Mouse (Mus musculus): Measurements from ENCODE around the gene A430078G23Rik.

A430078G23Rik gene

DNA sequence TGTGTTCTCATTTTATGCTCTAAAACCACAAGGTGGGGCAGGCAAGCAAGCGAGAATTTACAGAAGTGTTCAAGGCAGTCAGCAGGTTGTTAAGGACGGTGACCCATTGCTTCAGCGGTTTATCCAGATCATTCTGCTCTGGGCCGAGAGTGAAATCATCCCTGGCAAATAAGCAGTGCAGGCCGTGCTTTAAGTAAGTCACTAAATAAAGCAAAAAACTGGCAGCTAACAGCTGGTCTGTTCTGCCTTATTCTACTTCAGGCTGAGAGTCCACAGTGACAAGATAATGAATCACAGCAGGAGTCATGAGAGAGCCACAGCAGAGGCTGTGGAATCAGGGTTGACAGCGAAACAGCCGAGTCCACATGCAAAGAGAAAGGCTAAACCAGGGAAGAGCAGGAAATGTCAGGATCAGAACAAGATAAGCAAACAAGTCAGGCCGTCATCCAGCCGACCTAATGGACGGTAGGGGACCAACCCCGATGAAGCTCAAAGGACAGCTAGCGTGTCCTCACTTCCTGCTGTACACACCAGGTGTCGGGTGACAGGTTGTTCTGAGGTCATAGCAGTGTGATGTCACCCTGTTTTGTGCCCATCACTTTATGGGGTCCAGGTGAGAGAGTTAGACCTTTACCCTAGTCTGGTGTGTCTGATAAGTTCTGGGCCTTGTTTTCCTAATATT is 4.9 kb upstream of the A430078G23Rik start:
- DNase-seq (ENCODE audit: low read depth), result peak; percentile 57

DNA sequence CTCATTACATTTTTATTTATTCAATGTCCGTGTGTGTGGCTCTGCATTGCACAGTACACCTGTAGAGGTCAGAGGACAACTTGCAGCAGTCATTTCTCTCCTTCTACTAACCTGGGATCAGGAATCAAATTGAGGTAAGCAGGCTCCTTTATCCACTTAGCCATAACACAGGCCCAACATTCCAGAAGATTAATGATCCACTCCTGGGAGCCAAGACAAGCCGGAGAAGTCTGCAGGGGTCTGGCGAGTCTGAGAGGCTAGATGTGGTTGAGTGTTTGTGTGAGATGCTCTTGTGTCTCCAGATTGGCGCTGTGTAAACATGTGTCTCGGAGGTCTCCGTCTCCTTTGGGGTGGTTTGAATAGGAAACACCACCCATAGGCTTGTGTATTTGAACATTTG is 2.5 kb upstream of the A430078G23Rik start:
- no peak for DNase-seq (ENCODE audit: low read depth)

- DNase-seq (ENCODE audit: low read depth), result no peak
Observed at GRCm38 (mm10) chr8:3352715-3353114, 500 bp upstream of the A430078G23Rik start.

DNA sequence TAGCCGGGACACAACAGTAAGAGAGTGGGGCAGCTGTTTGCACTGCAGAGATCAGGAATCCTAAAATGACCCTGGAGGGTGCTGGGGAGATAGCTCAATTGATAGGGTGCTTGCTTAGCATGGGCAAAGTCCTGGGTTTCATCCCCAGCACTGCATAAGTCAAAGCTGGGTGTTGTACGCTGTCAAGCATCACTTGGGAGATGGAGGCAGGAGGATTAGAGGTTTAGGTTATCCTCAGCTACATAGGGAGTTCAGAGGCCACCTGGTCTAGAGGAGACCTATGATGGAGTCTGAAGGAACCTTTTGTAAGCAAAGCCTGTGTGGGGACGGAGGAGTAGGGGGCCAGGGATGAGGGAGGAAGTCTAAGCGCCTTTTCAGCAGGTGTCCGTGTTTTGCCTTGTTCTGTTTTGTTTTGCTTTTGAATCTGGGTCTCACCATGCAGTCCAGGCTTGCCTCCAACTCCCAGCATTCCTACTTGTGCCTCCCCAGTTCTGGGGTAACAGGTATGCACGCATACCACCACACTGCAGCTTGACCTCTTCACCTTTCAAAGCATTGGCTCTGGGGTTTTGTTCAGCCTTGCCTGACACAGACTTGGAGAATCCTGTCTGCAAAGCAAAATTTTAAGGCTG is 712 bp downstream of the A430078G23Rik start:
- DNase-seq (ENCODE audit: low read depth), result no peak

DNA sequence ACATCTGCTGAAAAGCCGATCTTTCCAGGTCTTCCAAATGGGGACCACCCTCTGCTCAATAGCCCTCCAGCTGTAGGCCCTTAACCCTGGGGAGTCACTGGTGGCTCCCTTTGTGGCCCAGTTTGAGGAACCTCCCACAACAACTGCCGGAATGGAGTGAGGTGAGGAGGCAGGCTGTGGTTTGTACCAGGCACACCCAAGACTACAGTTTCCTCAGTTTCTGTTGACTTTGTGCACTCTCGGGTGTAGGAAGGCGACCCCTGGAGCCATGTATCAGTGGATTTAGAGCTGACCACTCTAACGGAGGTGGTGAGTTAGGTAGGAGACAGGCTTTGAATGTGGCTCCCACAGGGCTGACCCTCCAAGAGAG is 1.2 kb downstream of the A430078G23Rik start:
- DNase-seq (ENCODE audit: low read depth), result no peak

GRCm38 (mm10) chr8:3355586-3355985 is 2.4 kb downstream of the A430078G23Rik start:
- DNase-seq (ENCODE audit: low read depth), result no peak

DNA sequence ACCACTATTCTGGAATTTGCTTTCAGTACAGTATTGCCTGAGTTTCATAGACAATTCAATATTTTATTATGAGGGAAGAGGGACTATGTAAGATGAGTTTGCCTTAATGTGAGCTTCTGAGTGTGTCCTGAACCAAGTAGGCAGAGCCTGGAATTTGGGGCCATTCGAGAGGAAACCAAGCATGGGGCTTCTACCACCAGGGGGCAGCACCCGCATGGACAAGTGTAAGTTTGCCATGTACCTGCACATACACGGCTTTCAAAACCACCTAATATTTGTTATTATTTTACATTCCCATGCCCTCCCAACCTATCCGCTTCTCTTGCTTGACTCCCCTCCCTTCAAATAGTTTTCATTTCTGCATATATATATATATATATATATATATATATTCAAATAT is 4.8 kb downstream of the A430078G23Rik start:
- DNase-seq (ENCODE audit: low read depth), result peak; percentile 92

GRCm38 (mm10) chr8:3367086-3367485 is 13.9 kb downstream of the A430078G23Rik start:
- no peak for DNase-seq (ENCODE audit: low read depth)

- no peak for DNase-seq (ENCODE audit: low read depth)
Observed at GRCm38 (mm10) chr8:3368091-3368490, 14.9 kb downstream of the A430078G23Rik start.

GRCm38 (mm10) chr8:3375748-3376147 is 22.5 kb downstream of the A430078G23Rik start:
- peak; percentile 38 for DNase-seq (ENCODE audit: low read depth)

DNA sequence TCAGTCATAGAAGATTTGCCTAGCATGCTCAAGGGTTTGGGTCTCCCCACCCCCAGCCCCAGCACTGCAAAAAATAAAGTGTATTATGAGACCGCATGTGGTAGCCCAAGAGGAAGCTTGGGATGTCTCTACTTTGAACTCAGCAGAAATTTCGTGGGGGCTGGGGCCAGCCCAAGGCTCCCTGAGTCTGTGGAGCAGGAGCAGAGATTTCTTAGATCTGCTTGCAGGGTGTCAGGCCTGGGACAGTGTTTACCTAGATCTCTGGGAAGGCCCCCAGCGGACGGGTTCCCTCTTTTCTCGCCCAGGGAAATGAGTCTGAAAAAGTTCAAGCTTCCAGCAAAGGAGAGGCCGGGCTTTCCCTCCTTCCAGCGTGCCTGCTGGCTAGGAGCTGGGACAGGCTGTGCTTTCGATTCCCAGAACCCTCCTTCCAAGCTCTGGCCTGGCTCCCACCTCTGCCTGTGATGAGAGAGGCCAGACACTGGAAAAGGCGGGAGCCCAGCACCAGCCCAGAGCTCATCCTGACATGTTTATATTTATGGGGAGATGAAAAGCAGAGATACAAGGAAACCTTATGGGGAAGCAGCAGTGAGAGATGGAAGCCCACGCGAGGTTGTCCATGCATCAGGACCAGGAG is 23.5 kb downstream of the A430078G23Rik start:
- DNase-seq (ENCODE audit: low read depth), result peak; percentile 45

GRCm38 (mm10) chr8:3387286-3387685 is 34.1 kb downstream of the A430078G23Rik start:
- DNase-seq (ENCODE audit: low read depth), result peak; percentile 84

GRCm38 (mm10) chr8:3388591-3389338 is 35.5 kb downstream of the A430078G23Rik start:
- DNase-seq (ENCODE audit: low read depth), result peak; percentile 69

- no peak for DNase-seq (ENCODE audit: low read depth)
Observed at GRCm38 (mm10) chr8:3389506-3389905, 36.3 kb downstream of the A430078G23Rik start.

GRCm38 (mm10) chr8:3392293-3392692 is 39.1 kb downstream of the A430078G23Rik start:
- no peak for DNase-seq (ENCODE audit: low read depth)

- DNase-seq (ENCODE audit: low read depth), result peak; percentile 86
Observed at GRCm38 (mm10) chr8:3392771-3393710, 39.8 kb downstream of the A430078G23Rik start, which contains the start of gene Arhgef18. TSS of gene Arhgef18 (plus strand) at chr8:3393006.

- no peak for DNase-seq (ENCODE audit: low read depth)
Observed at GRCm38 (mm10) chr8:3394600-3394999, 41.4 kb downstream of the A430078G23Rik start.

DNA sequence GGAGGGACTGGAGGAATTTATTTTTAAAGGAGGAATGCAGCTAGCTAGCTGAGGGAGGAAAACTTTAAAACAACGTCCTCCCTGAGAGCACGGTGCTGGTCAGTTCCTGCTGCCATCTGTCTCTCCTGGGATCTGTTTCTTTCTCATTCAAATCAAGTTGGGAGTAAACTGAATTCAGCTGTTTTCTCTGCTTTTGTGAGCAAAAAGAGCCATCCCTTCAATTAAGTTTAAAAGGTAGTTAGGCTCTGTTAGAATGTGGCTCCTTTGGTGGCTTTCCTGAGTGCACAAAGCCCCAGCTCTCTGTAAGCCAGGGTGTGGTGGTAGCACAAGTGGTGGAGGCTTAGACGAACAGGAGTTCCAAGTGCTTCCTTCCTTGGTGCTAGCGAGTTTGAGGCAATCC is 42.0 kb downstream of the A430078G23Rik start:
- no peak for DNase-seq (ENCODE audit: low read depth)

GRCm38 (mm10) chr8:3397597-3397996 is 44.4 kb downstream of the A430078G23Rik start:
- DNase-seq (ENCODE audit: low read depth), result peak; percentile 73

- no peak for DNase-seq (ENCODE audit: low read depth)
Observed at GRCm38 (mm10) chr8:3400509-3400908, 47.3 kb downstream of the A430078G23Rik start.

- no peak for DNase-seq (ENCODE audit: low read depth)
Observed at GRCm38 (mm10) chr8:3407417-3407816, 54.2 kb downstream of the A430078G23Rik start.
